Mouse (Mus musculus): ENCODE results near the gene Rgs6.

Rgs6 gene

GRCm38 (mm10) chr12:82649991-82650390 is 61.9 kb downstream of the Rgs6 start:
- no peak for DNase-seq (ENCODE audit: low spot score in 2 of 2)

- no peak for DNase-seq (ENCODE audit: low spot score in 2 of 2)
Measured at GRCm38 (mm10) chr12:82664598-82664997, 76.5 kb downstream of the Rgs6 start.

GRCm38 (mm10) chr12:82667441-82667840 is 79.3 kb downstream of the Rgs6 start:
- no peak for DNase-seq (ENCODE audit: low spot score in 2 of 2)

- no peak for DNase-seq (ENCODE audit: low spot score in 2 of 2)
Measured at GRCm38 (mm10) chr12:82670201-82670737, 82.2 kb downstream of the Rgs6 start.

- no peak for DNase-seq (ENCODE audit: low spot score in 2 of 2)
Measured at GRCm38 (mm10) chr12:82671591-82671990, 83.5 kb downstream of the Rgs6 start.

GRCm38 (mm10) chr12:82675137-82675536 is 87.0 kb downstream of the Rgs6 start:
- DNase-seq (ENCODE audit: low spot score in 2 of 2), result no peak

- no peak for DNase-seq (ENCODE audit: low spot score in 2 of 2)
Measured at GRCm38 (mm10) chr12:82687015-82687414, 98.9 kb downstream of the Rgs6 start.

GRCm38 (mm10) chr12:82698886-82699527 is 110.9 kb downstream of the Rgs6 start:
- no peak for DNase-seq (ENCODE audit: low spot score in 2 of 2)

GRCm38 (mm10) chr12:82699528-82699905 is 111.4 kb downstream of the Rgs6 start:
- no peak for DNase-seq (ENCODE audit: low spot score in 2 of 2)

GRCm38 (mm10) chr12:82700241-82700640 is 112.1 kb downstream of the Rgs6 start:
- no peak for DNase-seq (ENCODE audit: low spot score in 2 of 2)

- no peak for DNase-seq (ENCODE audit: low spot score in 2 of 2)
Measured at GRCm38 (mm10) chr12:82700840-82701239, 112.7 kb downstream of the Rgs6 start.

- no peak for DNase-seq (ENCODE audit: low spot score in 2 of 2)
Measured at GRCm38 (mm10) chr12:82701359-82701758, 113.3 kb downstream of the Rgs6 start.

GRCm38 (mm10) chr12:82710376-82710775 is 122.3 kb downstream of the Rgs6 start:
- no peak for DNase-seq (ENCODE audit: low spot score in 2 of 2)

- DNase-seq (ENCODE audit: low spot score in 2 of 2), result no peak
Measured at GRCm38 (mm10) chr12:82714284-82714683, 126.2 kb downstream of the Rgs6 start.

GRCm38 (mm10) chr12:82723017-82723540 is 135.0 kb downstream of the Rgs6 start:
- DNase-seq (ENCODE audit: low spot score in 2 of 2), result no peak

GRCm38 (mm10) chr12:82726255-82726654 is 138.2 kb downstream of the Rgs6 start:
- no peak for DNase-seq (ENCODE audit: low spot score in 2 of 2)

GRCm38 (mm10) chr12:82731587-82731986 is 143.5 kb downstream of the Rgs6 start:
- no peak for DNase-seq (ENCODE audit: low spot score in 2 of 2)

- DNase-seq (ENCODE audit: low spot score in 2 of 2), result no peak
Measured at GRCm38 (mm10) chr12:82742955-82743354, 154.9 kb downstream of the Rgs6 start.

- no peak for DNase-seq (ENCODE audit: low spot score in 2 of 2)
Measured at GRCm38 (mm10) chr12:82744026-82744425, 155.9 kb downstream of the Rgs6 start.

- DNase-seq (ENCODE audit: low spot score in 2 of 2), result no peak
Measured at GRCm38 (mm10) chr12:82744826-82745225, 156.7 kb downstream of the Rgs6 start.

- no peak for DNase-seq (ENCODE audit: low spot score in 2 of 2)
Measured at GRCm38 (mm10) chr12:82747099-82747498, 159.0 kb downstream of the Rgs6 start.

GRCm38 (mm10) chr12:82751846-82752245 is 163.8 kb downstream of the Rgs6 start:
- DNase-seq (ENCODE audit: low spot score in 2 of 2), result no peak

- DNase-seq (ENCODE audit: low spot score in 2 of 2), result no peak
Measured at GRCm38 (mm10) chr12:82754501-82754900, 166.4 kb downstream of the Rgs6 start.

- DNase-seq (ENCODE audit: low spot score in 2 of 2), result no peak
Measured at GRCm38 (mm10) chr12:82756756-82757155, 168.7 kb downstream of the Rgs6 start.

All from spleen, postnatal 14 days (tissue).